ENCODE assay signal across 9 mouse cellular contexts in the genomic region with DNA sequence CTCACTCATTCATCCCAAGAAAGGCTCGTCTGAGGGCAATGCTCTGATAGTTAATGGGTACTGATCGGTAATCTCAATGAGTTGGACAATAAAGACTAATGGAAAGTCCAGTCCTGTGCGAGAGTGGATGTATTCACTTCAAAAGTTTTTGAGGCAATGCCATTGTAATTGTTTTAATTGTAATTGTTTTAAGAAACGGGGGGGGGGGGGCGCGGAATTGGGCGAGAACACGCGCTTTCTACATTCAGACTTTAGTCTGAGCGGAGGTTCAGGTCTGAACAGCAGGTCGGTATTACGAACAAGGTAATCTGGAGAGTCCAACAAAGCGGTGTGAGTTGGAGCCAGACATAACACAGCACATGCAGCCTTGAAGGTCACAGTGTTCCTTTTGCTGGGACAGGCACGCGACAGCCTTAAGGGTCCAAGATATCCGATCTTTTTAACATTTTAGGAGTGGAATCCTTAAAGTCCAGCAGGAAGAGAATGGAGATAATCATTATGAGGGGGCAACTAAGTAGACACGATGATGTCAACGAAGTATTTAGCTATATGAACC. TPM values are rescaled to one million over a fixed set of nuclear protein-coding genes. Genes with fewer than 3 reads are reported as not detected.
DNase-seq lines count a peak whose midpoint lies in the region; ATAC-seq lines count a peak whose summit lies in the region.
"Had no signal": no experiment of that assay in that cellular context is flagged by ENCODE, and none has a peak within 500 bp of the region (broad histone marks: within the 10 kb centered on the region; RNA-seq: fewer than 3 reads in every experiment).

No protein-coding gene starts in this region.

- no peak for ATAC-seq in hindbrain, embryonic 11.5 days (ENCODE audit: low FRiP score)
- ATAC-seq in stomach, embryonic 14.5 days (ENCODE audit: insufficient number of reproducible peaks, insufficient read depth, low FRiP score, low read depth), result no peak

- peaks cover 3% of the 10 kb centered on the region; the same call in 1 of the 2 replicates for H3K4me1 ChIP-seq in hindbrain, embryonic 11.5 days (replicated peaks; ENCODE audit: control insufficient read depth, insufficient read depth, low read length)
- H3K4me1 ChIP-seq in stomach, embryonic 14.5 days (ENCODE audit: control insufficient read depth, insufficient read depth, low read length), result peaks cover 10% of the 10 kb centered on the region; the same call in 1 of the 2 replicates

- H3K27me3 ChIP-seq in hindbrain, embryonic 11.5 days (ENCODE audit: control insufficient read depth, insufficient read depth, low read length), result no peaks in the 10 kb centered on the region
- no peaks in the 10 kb centered on the region for H3K27me3 ChIP-seq in stomach, embryonic 14.5 days (ENCODE audit: control insufficient read depth, insufficient read depth, low read length)
- H3K27me3 ChIP-seq: Patski had no signal

- peak overlapping the region; percentile 93 for H3K27ac ChIP-seq in hindbrain, embryonic 11.5 days (ENCODE audit: low read depth, low read length)
- peak overlapping the region; percentile 92 for H3K27ac ChIP-seq in stomach, embryonic 14.5 days (ENCODE audit: low read length)

- no peaks in the 10 kb centered on the region for H3K9me3 ChIP-seq in hindbrain, embryonic 11.5 days (ENCODE audit: control insufficient read depth, low read length)
- H3K9me3 ChIP-seq in stomach, embryonic 14.5 days (ENCODE audit: control insufficient read depth, low read depth, low read length), result no peaks in the 10 kb centered on the region

- peak; percentile 88 for DNase-seq in heart, adult 11 months
- DNase-seq in heart, postnatal 25 days (ENCODE audit: low spot score), result no peak
- peak; percentile 46 for DNase-seq in embryo, embryonic 10 days (ENCODE audit: low spot score)
- DNase-seq in hindbrain, embryonic 11.5 days (ENCODE audit: low spot score), result peak; percentile 38
- peak; percentile 6 for DNase-seq in liver
- DNase-seq in spleen, postnatal 10 days (ENCODE audit: low spot score in 2 of 2), result no peak
- DNase-seq in retina, postnatal 1 day, result no peak

- WGBS in hindbrain, embryonic 11.5 days, result 5% methylated on average over 18 of the region's 18 CpGs
- WGBS in stomach, embryonic 14.5 days, result 3% methylated on average over 18 of the region's 18 CpGs

- intact Hi-C loops in heart, postnatal 25 days (cut with DNase I), result loop anchor here (5.0 kb wide), 4 partner anchors 34 to 154 kb away; partner anchors contain the start of genes Hmgcs1 and Nim1k

- H3K4me3 ChIP-seq in hindbrain, embryonic 11.5 days (ENCODE audit: low read depth, low read length), result peak overlapping the region; percentile 84
- peak overlapping the region; percentile 85 for H3K4me3 ChIP-seq in stomach, embryonic 14.5 days (ENCODE audit: low read depth, low read length)

- H3K36me3 ChIP-seq in hindbrain, embryonic 11.5 days (ENCODE audit: control insufficient read depth, insufficient read depth, low read length), result 0 out of 2 replicates have a peak, but pooled peaks cover 3% of the 10 kb centered on the region
- H3K36me3 ChIP-seq in stomach, embryonic 14.5 days (ENCODE audit: control insufficient read depth, insufficient read depth, low read length), result peaks cover 10% of the 10 kb centered on the region; the same call in 1 of the 2 replicates

- H3K4me2 ChIP-seq in hindbrain, embryonic 11.5 days (replicated peaks; ENCODE audit: low read depth, low read length), result peak overlapping the region; percentile 71
- H3K4me2 ChIP-seq in stomach, embryonic 14.5 days (replicated peaks; ENCODE audit: low read depth, low read length), result peak overlapping the region; percentile 68

- peak overlapping the region; percentile 89 for H3K9ac ChIP-seq in hindbrain, embryonic 11.5 days (ENCODE audit: low read depth, low read length)
- 0 out of 2 replicates have a peak overlapping the region, but pooled peaks have one; percentile 89 for H3K9ac ChIP-seq in stomach, embryonic 14.5 days (replicated peaks; ENCODE audit: low read depth, low read length)

RNA-seq across cellular contexts. Expression of gene Zfp131, which starts 1.0 kb away (rescaled TPM):
- total RNA-seq in heart, postnatal 25 days (2021), result 10 to 100 TPM; 19.0 to 20.2 TPM
- 44.1 and 45.9 TPM in 2 replicates for polyA plus RNA-seq in hindbrain, embryonic 11.5 days (2014; fragmentation: Nextera tagmentation; extraction: Ambion mirVana)
- 38.5 and 40.9 TPM in 2 replicates for polyA plus RNA-seq in stomach, embryonic 14.5 days (2014; fragmentation: Nextera tagmentation; extraction: Ambion mirVana)

RNA-seq across cellular contexts. Expression of gene Nim1k, which starts 36.0 kb away (rescaled TPM):
- total RNA-seq in heart, postnatal 25 days (2021), result 1 to 10 TPM; 1.1 to 1.3 TPM
- 1.0 and 2.1 TPM in 2 replicates for polyA plus RNA-seq in hindbrain, embryonic 11.5 days (2014; fragmentation: Nextera tagmentation; extraction: Ambion mirVana)
- 1.0 TPM in 2 replicates for polyA plus RNA-seq in stomach, embryonic 14.5 days (2014; fragmentation: Nextera tagmentation; extraction: Ambion mirVana)

RNA-seq across cellular contexts. Expression of gene AF067063, which starts 38.4 kb away (rescaled TPM):
- not detected for total RNA-seq in heart, postnatal 25 days (2021)
- not detected in 2 replicates for polyA plus RNA-seq in hindbrain, embryonic 11.5 days (2014; fragmentation: Nextera tagmentation; extraction: Ambion mirVana)
- not detected in 2 replicates for polyA plus RNA-seq in stomach, embryonic 14.5 days (2014; fragmentation: Nextera tagmentation; extraction: Ambion mirVana)
- polyA plus RNA-seq: Patski had no signal

RNA-seq across cellular contexts. Expression of gene D13Ertd608e, which starts 44.1 kb away (rescaled TPM):
- total RNA-seq in heart, postnatal 25 days (2021), result not detected
- polyA plus RNA-seq in hindbrain, embryonic 11.5 days (2014; fragmentation: Nextera tagmentation; extraction: Ambion mirVana), result not detected in 2 replicates
- not detected in 2 replicates for polyA plus RNA-seq in stomach, embryonic 14.5 days (2014; fragmentation: Nextera tagmentation; extraction: Ambion mirVana)
- polyA plus RNA-seq: Patski had no signal

Comparison
In these comparisons a context has a peak if more than half of its experiments do, and no peak if none do; other contexts are left out.
1. DNase-seq: peak in heart, adult 11 months (single experiment), embryo, embryonic 10 days (single experiment), hindbrain, embryonic 11.5 days (single experiment) and liver (single experiment); none in heart, postnatal 25 days (single experiment), spleen, postnatal 10 days (0 of 2) and retina, postnatal 1 day (single experiment).